Mouse (Mus musculus): ENCODE results near the gene St6galnac3. TPM values are rescaled to one million over a fixed set of nuclear protein-coding genes. Genes with fewer than 3 reads are reported as not detected.

The St6galnac3 gene
- 54.0 TPM for polyA plus RNA-seq (2017; shearing (Covaris generic))

GRCm38 (mm10) chr3:153724701-153725668 lies at the start of gene St6galnac3:
Gene St6galnac3, minus strand, starts transcription at chr3:153725174.

Other genes with a start within 250 kb of the St6galnac3 start
- not detected for gene Asb17, start 119.0 kb upstream of the St6galnac3 start, polyA plus RNA-seq (2017; shearing (Covaris generic))
- not detected for gene Msh4, start 181.0 kb upstream of the St6galnac3 start, polyA plus RNA-seq (2017; shearing (Covaris generic))
- 38.1 TPM for gene Rabggtb, start 187.8 kb upstream of the St6galnac3 start, polyA plus RNA-seq (2017; shearing (Covaris generic))
- gene Acadm, start 219.5 kb upstream of the St6galnac3 start, polyA plus RNA-seq (2017; shearing (Covaris generic)): 63.4 TPM
- gene Slc44a5, start 248.3 kb upstream of the St6galnac3 start, polyA plus RNA-seq (2017; shearing (Covaris generic)): not detected

Measured in CD4-positive, CD25-positive, alpha-beta regulatory T cell, adult 9 weeks (primary cell).